Mouse (Mus musculus) inflammation-experienced regulatory T-cells (primary cell): ENCODE measurements around the gene Ndrg3. TPM values are rescaled to one million over a fixed set of nuclear protein-coding genes. Genes with fewer than 3 reads are reported as not detected.

Experiments
- polyA plus RNA-seq, 2 experiments: library from polyadenylated mRNA; unstranded; fragments of 100-300 nt; shearing (Covaris generic); gene quantifications; one replicate each; pipeline ENCODE4 v1.2.1; 2017

The Ndrg3 gene
- 100 to 1,000 TPM in 1 of 2 experiments, 10 to 100 TPM in 1; 99.5 to 179 TPM for polyA plus RNA-seq

DNA sequence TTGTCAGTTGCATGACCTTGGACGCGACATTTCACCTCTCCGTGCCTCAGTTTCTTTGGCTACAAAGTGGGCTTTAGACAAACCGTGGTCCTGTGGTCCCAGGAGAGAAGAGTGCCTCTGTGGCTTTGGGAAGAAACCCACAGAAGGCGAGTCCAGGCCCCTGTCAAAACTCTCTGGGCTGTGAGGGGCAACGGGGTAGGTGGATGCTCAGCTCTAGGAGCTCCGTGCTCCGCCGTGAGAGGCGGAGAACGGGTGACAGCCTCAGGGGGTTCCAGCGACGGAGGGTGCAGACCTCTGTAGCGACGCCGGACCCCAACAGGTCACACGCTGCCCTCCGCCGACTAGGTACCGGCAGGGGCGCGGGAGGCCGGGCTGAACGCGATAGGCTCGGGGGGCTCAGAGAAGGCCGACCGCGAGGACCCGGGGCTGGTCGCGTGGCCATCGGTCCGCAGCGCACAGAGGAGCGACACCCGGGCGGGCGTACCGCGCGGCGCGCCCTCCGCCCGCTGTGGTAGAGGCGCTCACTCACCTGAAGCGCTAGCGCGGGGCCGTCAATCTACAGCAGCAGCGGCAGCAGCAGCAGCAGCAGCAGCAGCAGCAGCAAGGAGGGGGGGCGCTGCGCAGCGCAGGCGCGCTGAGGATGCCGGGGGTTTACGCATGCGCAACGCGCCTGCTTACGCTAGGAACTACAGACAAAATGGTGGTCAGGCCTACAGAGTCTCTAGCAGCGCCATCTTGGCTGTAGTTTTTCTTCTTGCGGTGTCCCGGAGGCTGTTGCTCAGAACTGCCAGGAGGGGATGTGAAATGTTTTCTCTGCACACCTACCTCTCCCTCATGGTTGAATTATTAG is at the start of gene Ndrg3:
Gene Ndrg3 (minus strand): TSS at position 587 of the 850 bp plus-strand sequence.

DNA sequence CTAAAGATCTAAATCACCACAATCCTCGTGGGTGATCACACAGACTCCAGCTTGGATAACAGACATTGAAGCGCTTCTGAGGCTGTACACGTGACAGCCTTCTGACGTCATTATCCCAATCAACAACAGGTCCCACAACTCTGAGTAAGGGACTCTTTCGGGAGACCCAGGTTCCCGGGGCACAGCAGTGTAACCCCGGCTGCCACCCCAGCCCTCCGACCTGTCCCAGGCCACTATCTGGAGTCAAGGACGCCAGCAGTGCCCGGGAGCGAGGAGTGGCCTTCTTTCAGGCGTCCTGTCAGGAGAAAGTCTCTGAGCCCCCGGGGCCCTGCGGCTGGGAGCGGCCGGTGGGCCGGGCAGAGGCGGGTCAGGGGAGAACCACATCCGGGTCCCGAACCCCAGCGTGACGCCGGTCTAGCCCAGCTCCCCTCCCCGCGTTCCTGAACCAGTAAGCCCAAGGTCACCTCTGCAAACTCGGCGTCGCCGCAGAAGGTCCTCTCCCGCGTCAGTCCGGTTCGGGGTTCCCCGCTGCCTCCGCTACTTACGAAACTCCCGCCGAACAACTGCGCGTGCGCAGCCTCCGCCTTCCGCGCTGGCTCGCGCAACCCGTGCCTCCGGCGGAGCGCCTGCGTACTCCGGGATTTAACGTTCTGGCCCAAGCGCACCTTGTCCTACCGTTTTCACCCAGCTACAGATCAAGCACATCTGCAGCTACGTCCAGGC is 14.8 kb upstream of the Ndrg3 start, which contains the start of gene Dsn1:
Gene Dsn1 (minus strand): TSS at position 644 of the 723 bp plus-strand sequence.

GRCm38 (mm10) chr2:156887017-156887416 is 104.8 kb downstream of the Ndrg3 start, which contains the start of gene Sla2:
Gene Sla2, minus strand, starts transcription at chr2:156887192.

Other genes starting within 250 kb of the Ndrg3 start
- gene Myl9, start 216.6 kb downstream of the Ndrg3 start, polyA plus RNA-seq, result 1 to 10 TPM in 1 of 2 experiments, under 1 TPM in 1; 0.71 to 7.1 TPM
- 10 to 100 TPM; 15.4 to 19.6 TPM for gene Tgif2, start 152.0 kb downstream of the Ndrg3 start, polyA plus RNA-seq
- 1 to 10 TPM; 5.2 to 7.0 TPM for gene 4930518I15Rik, start 134.1 kb downstream of the Ndrg3 start, polyA plus RNA-seq
- gene Rab5if, start 128.9 kb downstream of the Ndrg3 start, polyA plus RNA-seq, result 100 to 1,000 TPM; 115 to 123 TPM
- 10 to 100 TPM; 61.6 to 74.0 TPM for gene Sla2, start 104.9 kb downstream of the Ndrg3 start, polyA plus RNA-seq
- gene Dsn1, start 15.1 kb upstream of the Ndrg3 start, polyA plus RNA-seq, result 10 to 100 TPM; 13.6 to 19.5 TPM
- under 1 TPM in 1 of 2 experiments, not detected in 1; 0.29 TPM for gene Soga1, start 87.2 kb upstream of the Ndrg3 start, polyA plus RNA-seq
- not detected for gene Tldc2, start 95.0 kb upstream of the Ndrg3 start, polyA plus RNA-seq
- gene Samhd1, start 143.2 kb upstream of the Ndrg3 start, polyA plus RNA-seq, result 100 to 1,000 TPM; 387 to 574 TPM
- gene Rbl1, start 212.5 kb upstream of the Ndrg3 start, polyA plus RNA-seq, result 10 to 100 TPM; 32.5 to 34.7 TPM